Mouse (Mus musculus) ES-Bruce4 (cell line): ENCODE data around the gene Lix1l. TPM values are rescaled to one million over a fixed set of nuclear protein-coding genes. Genes with fewer than 3 reads are reported as not detected.

Experiments used
- H3K27ac ChIP-seq: 2 replicates; pipeline ENCODE4 v1.5.1; 2012; ENCODE audit warnings: low read length, inconsistent platforms; ENCODE audit not compliant: insufficient read depth
- H3K27me3 ChIP-seq: 2 replicates; pipeline ENCODE4 v1.6.1; 2012; ENCODE audit warnings: mild to moderate bottlenecking, low read length, inconsistent platforms; ENCODE audit not compliant: control insufficient read depth, poor library complexity, insufficient read depth, severe bottlenecking
- H3K36me3 ChIP-seq: 2 replicates; pipeline ENCODE4 v1.6.1; 2012; ENCODE audit warnings: inconsistent platforms, mild to moderate bottlenecking, low read length, moderate library complexity; ENCODE audit not compliant: control insufficient read depth, poor library complexity, insufficient read depth, severe bottlenecking
- H3K4me1 ChIP-seq: one replicate; pipeline ENCODE4 v1.8.1; 2011; ENCODE audit warnings: low read length; ENCODE audit not compliant: control insufficient read depth, insufficient read depth
- H3K4me3 ChIP-seq: 2 replicates; pipeline ENCODE4 v1.5.1; 2011; ENCODE audit warnings: low read depth, mild to moderate bottlenecking, low read length
- H3K9ac ChIP-seq: 2 replicates; pipeline ENCODE4 v1.6.1; 2012; ENCODE audit warnings: low read depth, mild to moderate bottlenecking, inconsistent platforms; ENCODE audit not compliant: poor library complexity, severe bottlenecking
- H3K9me3 ChIP-seq: replicated peaks from 2 replicates; pipeline ENCODE4 v1.6.1; 2012; ENCODE audit warnings: mild to moderate bottlenecking, low read length, inconsistent platforms; ENCODE audit not compliant: control insufficient read depth, poor library complexity, insufficient read depth, severe bottlenecking
- CTCF ChIP-seq: IDR thresholded peaks from one replicate; pipeline ENCODE4 v1.8.1; 2011; ENCODE audit warnings: low read depth, low read length
- EP300 ChIP-seq: IDR thresholded peaks from 2 replicates; pipeline ENCODE4 v1.6.1; 2011; ENCODE audit warnings: low read depth, low read length; ENCODE audit not compliant: insufficient read depth
- POLR2A ChIP-seq: IDR thresholded peaks from one replicate; pipeline ENCODE4 v1.8.1; 2011; ENCODE audit warnings: low read length; ENCODE audit not compliant: insufficient read depth
- polyA plus RNA-seq: library from polyadenylated mRNA; stranded (reverse); fragments of >200 nt; gene quantifications from 2 replicates; pipeline ENCODE4 v1.2.4, GENCODE M21; 2011; ENCODE audit warnings: low read depth; ENCODE audit not compliant: missing spikeins, insufficient read depth, insufficient read length

Lix1l gene
- polyA plus RNA-seq, 1 experiment, result 3.1 TPM

DNA sequence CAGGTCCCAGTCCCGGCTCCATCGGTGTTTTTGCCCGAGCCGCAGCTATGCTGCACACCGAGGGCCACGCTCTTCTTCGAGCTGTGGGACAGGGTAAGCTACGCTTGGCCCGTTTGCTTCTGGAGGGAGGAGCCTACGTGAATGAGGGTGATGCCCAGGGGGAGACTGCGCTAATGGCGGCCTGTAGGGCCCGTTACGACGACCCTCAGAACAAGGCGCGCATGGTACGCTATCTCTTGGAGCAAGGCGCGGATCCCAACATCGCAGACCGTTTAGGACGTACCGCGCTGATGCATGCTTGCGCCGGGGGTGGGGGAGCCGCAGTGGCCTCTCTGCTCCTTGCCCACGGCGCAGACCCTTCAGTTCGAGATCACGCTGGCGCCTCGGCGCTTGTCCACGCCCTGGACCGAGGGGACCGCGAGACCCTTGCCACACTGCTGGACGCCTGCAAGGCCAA, 3.5 kb upstream of the Lix1l start:
- Histone ChIP-seq H3K4me1 (no peaks in the 10 kb centered on the region), H3K9ac (peak overlapping the region; percentile 19), H3K27ac (no peak overlapping the region), H3K27me3 (no peaks in the 10 kb centered on the region), H3K9me3 (no peaks in the 10 kb centered on the region), H3K36me3 (no peaks in the 10 kb centered on the region), H3K4me3 (peak overlapping the region; percentile 56)
- no peak for TF ChIP-seq EP300
- no peak for TF ChIP-seq POLR2A
- TF ChIP-seq CTCF, result no peak

DNA sequence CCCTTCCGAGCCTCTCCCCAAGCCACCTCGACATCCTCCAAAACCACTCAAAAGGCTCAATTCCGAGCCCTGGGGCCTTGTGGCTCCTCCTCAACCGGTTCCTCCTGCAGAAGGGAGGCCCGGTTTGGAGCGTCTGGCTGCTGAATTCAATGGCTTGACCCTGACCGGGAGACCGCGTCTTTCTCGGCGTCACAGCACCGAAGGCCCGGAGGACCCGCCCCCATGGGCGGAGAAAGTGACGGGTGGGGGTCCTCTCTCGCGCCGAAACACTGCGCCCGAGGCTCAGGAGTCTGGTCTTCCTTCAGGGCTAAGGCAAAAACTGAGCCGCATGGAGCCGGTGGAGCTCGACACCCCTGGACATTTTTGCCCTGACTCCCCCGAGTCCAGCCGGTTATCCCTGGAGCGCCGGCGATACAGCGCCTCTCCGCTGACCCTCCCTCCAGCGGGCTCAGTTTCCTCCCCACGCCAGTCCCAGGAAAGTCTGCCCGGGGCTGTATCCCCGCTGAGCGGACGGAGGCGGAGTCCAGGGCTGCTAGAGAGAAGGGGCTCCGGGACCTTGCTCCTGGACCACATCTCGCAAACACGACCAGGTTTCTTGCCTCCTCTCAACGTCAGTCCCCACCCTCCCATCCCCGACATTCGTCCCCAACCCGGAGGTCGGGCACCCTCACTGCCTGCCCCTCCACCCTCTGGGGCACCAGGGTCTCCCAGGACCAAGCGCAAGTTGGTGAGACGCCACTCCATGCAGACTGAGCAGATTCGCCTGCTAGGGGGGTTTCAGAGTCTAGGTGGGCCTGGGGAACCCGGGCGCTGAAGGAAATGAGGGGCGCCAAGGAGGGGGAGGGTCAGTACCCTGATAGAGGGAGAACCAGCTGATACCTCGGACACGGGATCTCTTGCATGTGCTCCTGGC, 2.5 kb upstream of the Lix1l start:
- Histone ChIP-seq H3K4me3 (peak overlapping the region; percentile 56), H3K9ac (peak overlapping the region; percentile 19), H3K27ac (no peak overlapping the region), H3K27me3 (no peaks in the 10 kb centered on the region), H3K4me1 (no peaks in the 10 kb centered on the region), H3K9me3 (no peaks in the 10 kb centered on the region), H3K36me3 (no peaks in the 10 kb centered on the region)
- TF ChIP-seq EP300 (no peak), POLR2A (no peak), CTCF (no peak)

GRCm38 (mm10) chr3:96599069-96599393, 1.9 kb upstream of the Lix1l start:
- Histone ChIP-seq H3K9me3 (no peaks in the 10 kb centered on the region), H3K9ac (peak overlapping the region; percentile 19; the same call in 1 of the 2 replicates), H3K4me1 (no peaks in the 10 kb centered on the region), H3K4me3 (peak overlapping the region; percentile 56; the same call in 1 of the 2 replicates), H3K27ac (no peak overlapping the region), H3K36me3 (no peaks in the 10 kb centered on the region), H3K27me3 (no peaks in the 10 kb centered on the region)
- no peak for TF ChIP-seq EP300
- TF ChIP-seq POLR2A, result no peak
- no peak for TF ChIP-seq CTCF

- no peaks in the 10 kb centered on the region for H3K36me3 ChIP-seq
- H3K9ac ChIP-seq, result no peak overlapping the region
- no peak overlapping the region for H3K4me3 ChIP-seq
- no peaks in the 10 kb centered on the region for H3K27me3 ChIP-seq
- H3K4me1 ChIP-seq, result no peaks in the 10 kb centered on the region
- H3K9me3 ChIP-seq, result no peaks in the 10 kb centered on the region
- TF ChIP-seq CTCF (no peak), EP300 (no peak), POLR2A (no peak)
- H3K27ac ChIP-seq, result no peak overlapping the region
These were observed 1.5 kb upstream of the Lix1l start for GRCm38 (mm10) chr3:96599411-96599810.

- H3K4me3 ChIP-seq, result peak overlapping the region; percentile 59
- TF ChIP-seq EP300, result no peak
- no peak for TF ChIP-seq POLR2A
- no peak for TF ChIP-seq CTCF
- H3K27ac ChIP-seq, result no peak overlapping the region
- H3K9ac ChIP-seq, result 0 out of 2 replicates have a peak overlapping the region, but pooled peaks have one; percentile 17
- H3K36me3 ChIP-seq, result no peaks in the 10 kb centered on the region
- H3K9me3 ChIP-seq, result no peaks in the 10 kb centered on the region
- H3K4me1 ChIP-seq, result no peaks in the 10 kb centered on the region
- no peaks in the 10 kb centered on the region for H3K27me3 ChIP-seq
These were observed 370 bp downstream of the Lix1l start for GRCm38 (mm10) chr3:96601251-96601787.
